Mouse (Mus musculus) right cerebral cortex, postnatal 25 days (tissue): Measurements from ENCODE around the gene Tas2r129.
"Not testable (repeated sequence)": the region's sequence is repeated elsewhere in the genome, so short reads cannot be mapped to it uniquely, and the experiment has no call there.

Experiments used
- DNase-seq: peaks from one replicate; pipeline ENCODE4 v3.0.0; 2022

The Tas2r129 gene

DNA sequence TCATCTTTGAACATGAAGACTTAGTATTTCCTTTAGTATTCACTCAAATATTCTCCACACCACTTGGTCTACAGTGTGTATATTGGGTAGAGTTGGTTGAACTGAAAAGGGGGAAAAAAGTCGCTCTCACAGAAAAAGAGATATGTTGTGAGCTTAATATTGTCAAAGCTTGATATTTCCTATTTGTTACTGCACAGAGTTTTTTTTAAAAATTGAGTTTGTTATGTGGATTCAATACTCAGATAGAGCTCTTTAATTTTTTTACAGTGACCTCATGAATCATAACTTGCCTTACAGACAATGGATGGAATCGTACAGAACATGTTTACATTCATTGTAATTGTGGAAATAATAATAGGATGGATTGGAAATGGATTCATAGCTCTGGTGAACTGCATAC is at the start of gene Tas2r129:
Gene Tas2r129 (plus strand): TSS at position 301 of the 400 bp plus-strand sequence.
- no peak for DNase-seq

DNA sequence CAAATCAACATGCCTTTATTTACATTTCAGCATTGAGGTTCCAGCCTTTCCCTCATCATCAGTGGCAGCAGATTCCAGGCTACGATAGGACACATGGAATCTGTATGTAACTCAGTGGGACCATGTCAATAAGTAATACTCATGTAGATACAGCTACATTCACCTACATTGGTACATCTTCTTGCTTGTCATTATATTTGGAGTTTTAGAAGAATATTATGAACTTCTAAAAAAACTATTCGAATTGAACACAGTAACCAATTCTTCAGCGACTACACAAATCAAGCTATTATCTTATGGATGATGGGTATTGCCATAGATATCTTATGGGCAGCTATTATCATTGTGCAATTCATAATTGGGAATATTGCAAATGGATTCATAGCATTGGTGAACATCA is 41.6 kb upstream of the Tas2r129 start, which contains the start of gene Tas2r125:
Gene Tas2r125 (plus strand): TSS at position 301 of the 400 bp plus-strand sequence.
- no peak for DNase-seq

DNA sequence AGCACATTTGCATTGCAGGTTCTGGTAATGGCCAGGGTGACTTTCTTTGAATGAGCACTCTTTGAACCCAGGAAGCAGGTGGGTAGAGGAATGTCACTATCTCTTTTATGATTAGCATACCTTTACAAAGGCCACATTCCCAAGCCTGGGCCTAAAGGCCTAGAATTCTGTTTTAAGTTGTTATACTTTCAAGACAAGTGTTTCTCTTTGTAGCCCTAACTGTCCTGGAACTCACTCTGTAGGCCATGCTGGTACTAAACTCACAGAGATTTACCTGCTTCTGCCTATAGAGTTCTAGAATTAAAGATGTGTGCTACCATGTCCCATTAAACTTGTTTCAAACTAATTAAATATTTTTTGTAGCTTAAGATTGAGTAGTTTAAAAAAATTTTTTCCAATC is 9.5 kb upstream of the Tas2r129 start:
- DNase-seq = not testable (repeated sequence)

DNA sequence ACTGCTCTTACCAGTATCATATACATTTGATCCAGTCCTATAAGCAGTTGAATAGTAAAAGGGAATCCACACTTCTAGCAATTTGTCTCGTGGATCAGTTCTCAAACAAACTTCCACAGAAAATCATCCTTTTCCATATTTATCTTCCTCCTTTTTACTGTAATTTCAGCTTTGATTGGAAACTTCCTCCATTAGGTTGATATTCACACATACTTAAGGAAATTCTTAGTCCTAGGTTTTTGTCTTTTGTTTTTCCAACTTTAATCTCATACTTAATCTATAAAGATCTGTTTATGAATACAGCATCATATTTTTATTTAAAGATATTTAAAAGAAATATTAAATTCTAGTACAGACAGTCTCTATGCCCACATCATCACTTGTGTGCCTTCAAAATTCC is 6.9 kb downstream of the Tas2r129 start, which contains the start of gene Tas2r131:
Gene Tas2r131 (minus strand): TSS at position 101 of the 400 bp plus-strand sequence.
- no peak for DNase-seq

DNA sequence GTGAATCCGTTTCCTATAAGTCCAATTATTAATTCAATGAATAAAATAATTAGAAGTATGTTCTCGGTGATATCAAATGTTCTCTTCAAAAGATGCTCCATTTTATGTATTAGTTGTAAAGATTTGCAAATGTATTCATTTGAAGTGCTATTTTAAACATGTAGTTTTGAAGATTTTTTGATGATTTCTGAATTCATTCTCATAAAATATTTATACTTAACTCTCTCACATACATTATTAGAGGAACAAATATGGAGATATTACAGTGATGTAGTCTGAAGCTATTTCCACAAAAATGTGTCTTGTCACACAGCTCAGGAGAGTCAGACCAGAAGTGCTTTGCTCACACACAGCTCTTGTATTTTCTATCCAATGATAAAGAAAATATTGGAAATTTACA is 30.0 kb downstream of the Tas2r129 start, which contains the start of gene Tas2r109:
Gene Tas2r109 (minus strand): TSS at position 101 of the 400 bp plus-strand sequence.
- no peak for DNase-seq
